Comparison of ENCODE assay signal across 25 mouse cellular contexts in genomic region chr14:57366724-57367123, GRCm38 (mm10). TPM values are rescaled to one million over a fixed set of nuclear protein-coding genes. Genes with fewer than 3 reads are reported as not detected.
DNase-seq lines count a peak whose midpoint lies in the region; ATAC-seq and TF ChIP-seq lines count a peak whose summit lies in the region.
"Had no signal": no experiment of that assay in that cellular context is flagged by ENCODE, and none has a peak within 500 bp of the region (broad histone marks: within the 10 kb centered on the region; RNA-seq: fewer than 3 reads in every experiment).

No protein-coding gene starts in this region.

- no peak overlapping the region for H3K4me2 ChIP-seq in kidney, embryonic 16.5 days (replicated peaks; ENCODE audit: low read depth, low read length)
- no peak overlapping the region for H3K4me2 ChIP-seq in intestine, embryonic 15.5 days (replicated peaks)
- H3K4me2 ChIP-seq: forebrain, embryonic 12.5 days; heart, embryonic 15.5 days; hindbrain, embryonic 12.5 days; lung, embryonic 14.5 days; midbrain, embryonic 12.5 days had no signal

- ATAC-seq in kidney, embryonic 16.5 days (ENCODE audit: low FRiP score, low TSS enrichment) = no peak
- peak; percentile 40 for ATAC-seq in intestine, embryonic 15.5 days
- peak; percentile 54; the same call in 1 of the 2 replicates for ATAC-seq in monocyte, adult 5-6 weeks (replicated peaks; ENCODE audit: insufficient number of reproducible peaks, low FRiP score, low TSS enrichment, poor library complexity, severe bottlenecking)
- ATAC-seq: forebrain, postnatal 0 days had no signal

- no peaks in the 10 kb centered on the region for H3K27me3 ChIP-seq in kidney, adult 2 months (replicated peaks; ENCODE audit: control insufficient read depth, insufficient read depth, low read length)
- H3K27me3 ChIP-seq in kidney, embryonic 16.5 days (ENCODE audit: insufficient read depth, low read length) = no peaks in the 10 kb centered on the region
- H3K27me3 ChIP-seq in intestine, embryonic 15.5 days (replicated peaks) = no peaks in the 10 kb centered on the region
- H3K27me3 ChIP-seq: heart, embryonic 15.5 days; hindbrain, embryonic 12.5 days; megakaryocyte, embryonic 14.5 days had no signal

- H3K4me3 ChIP-seq in kidney, adult 2 months (ENCODE audit: insufficient read depth, low read depth, low read length) = no peak overlapping the region
- H3K4me3 ChIP-seq in kidney, embryonic 16.5 days (ENCODE audit: low read length) = no peak overlapping the region
- no peak overlapping the region for H3K4me3 ChIP-seq in bone marrow, adult 2 months (replicated peaks; ENCODE audit: control insufficient read depth, low read depth, low read length)
- no peak overlapping the region for H3K4me3 ChIP-seq in intestine, embryonic 15.5 days (replicated peaks)
- H3K4me3 ChIP-seq: erythroblast, embryonic 14.5 days; forebrain, embryonic 12.5 days; heart, embryonic 15.5 days; hindbrain, embryonic 12.5 days; megakaryocyte, embryonic 14.5 days; midbrain, embryonic 12.5 days had no signal

- DNase-seq in kidney, adult 2 months = no peak
- DNase-seq in heart, postnatal 10 days = no peak
- no peak for DNase-seq in adipocyte (ENCODE audit: low spot score)
- no peak for DNase-seq in adrenal gland, adult 8-10 months
- DNase-seq: adrenal gland, postnatal 25 days; cerebellum, adult 2 months; cerebellum, postnatal 36 days; forebrain, postnatal 0 days; heart, postnatal 36 days; layer of hippocampus, postnatal 36 days; left cerebral cortex, postnatal 4 days; lung, embryonic 14.5 days; lung, postnatal 14 days; thymus, postnatal 4 days had no signal

- H3K27ac ChIP-seq in kidney, adult 2 months (ENCODE audit: insufficient read depth, low read depth, low read length) = peak overlapping the region; percentile 6; the same call in 1 of the 2 replicates
- H3K27ac ChIP-seq in kidney, embryonic 16.5 days (ENCODE audit: low read length) = no peak overlapping the region
- 0 out of 2 replicates have a peak overlapping the region, but pooled peaks have one; percentile 28 for H3K27ac ChIP-seq in bone marrow, adult 2 months (ENCODE audit: control insufficient read depth, insufficient read depth, low read depth, low read length, poor library complexity)
- peak overlapping the region; percentile 48; the same call in 1 of the 2 replicates for H3K27ac ChIP-seq in intestine, embryonic 15.5 days
- H3K27ac ChIP-seq: forebrain, embryonic 12.5 days; heart, embryonic 15.5 days; hindbrain, embryonic 12.5 days; liver, embryonic 14.5 days; midbrain, embryonic 12.5 days had no signal

- H3K4me1 ChIP-seq in kidney, adult 2 months (ENCODE audit: control insufficient read depth, insufficient read depth, low read length) = peaks cover 16% of the 10 kb centered on the region; the same call in 1 of the 2 replicates
- peaks cover 6% of the 10 kb centered on the region for H3K4me1 ChIP-seq in kidney, embryonic 16.5 days (ENCODE audit: insufficient read depth, low read length)
- no peaks in the 10 kb centered on the region for H3K4me1 ChIP-seq in bone marrow, adult 2 months (ENCODE audit: control insufficient read depth, insufficient read depth, low read length)
- peaks cover 9% of the 10 kb centered on the region; the same call in 1 of the 2 replicates for H3K4me1 ChIP-seq in intestine, embryonic 15.5 days (replicated peaks)
- H3K4me1 ChIP-seq: heart, embryonic 15.5 days; hindbrain, embryonic 12.5 days; megakaryocyte, embryonic 14.5 days; midbrain, embryonic 12.5 days had no signal

- WGBS in kidney, adult 2 months = 49% methylated on average over 5 of the region's 5 CpGs
- 63% methylated on average over 5 of the region's 5 CpGs for whole genome bisulfite sequencing in kidney, embryonic 16.5 days
- 43% methylated on average over 5 of the region's 5 CpGs for WGBS in bone marrow, adult 2 months
- WGBS in intestine, embryonic 15.5 days = 52% methylated on average over 5 of the region's 5 CpGs

- intact Hi-C loops in heart, postnatal 10 days (cut with DNase I) = no loop called here

- no peak for TF ChIP-seq POLR2A in kidney, adult 2 months (IDR thresholded peaks at IDR 0.05; ENCODE audit: low read depth, low read length)
- TF ChIP-seq POLR2A in bone marrow, adult 2 months (IDR thresholded peaks at IDR 0.05; ENCODE audit: borderline replicate concordance, control insufficient read depth, low read depth, low read length) = no peak

- H3K36me3 ChIP-seq in kidney, adult 2 months (ENCODE audit: control insufficient read depth, insufficient read depth, low read length) = no peaks in the 10 kb centered on the region
- no peaks in the 10 kb centered on the region for H3K36me3 ChIP-seq in kidney, embryonic 16.5 days (ENCODE audit: insufficient read depth, low read length)
- H3K36me3 ChIP-seq in intestine, embryonic 15.5 days = no peaks in the 10 kb centered on the region
- H3K36me3 ChIP-seq: forebrain, embryonic 12.5 days; heart, embryonic 15.5 days; hindbrain, embryonic 12.5 days; midbrain, embryonic 12.5 days had no signal

- TF ChIP-seq CTCF in kidney, adult 2 months (conservative IDR thresholded peaks at IDR 0.05; ENCODE audit: insufficient read depth, insufficient read length, low read depth, low read length) = no peak
- TF ChIP-seq CTCF in bone marrow, adult 2 months (IDR thresholded peaks at IDR 0.05; ENCODE audit: control insufficient read depth, insufficient read depth, low read length) = no peak

- H3K9me3 ChIP-seq in kidney, embryonic 16.5 days (ENCODE audit: low read length) = no peaks in the 10 kb centered on the region
- H3K9me3 ChIP-seq in intestine, embryonic 15.5 days = no peaks in the 10 kb centered on the region
- H3K9me3 ChIP-seq: forebrain, embryonic 12.5 days; heart, embryonic 15.5 days; hindbrain, embryonic 12.5 days; megakaryocyte, embryonic 14.5 days; midbrain, embryonic 12.5 days had no signal

- H3K9ac ChIP-seq in kidney, embryonic 16.5 days (replicated peaks; ENCODE audit: low read length) = no peak overlapping the region
- H3K9ac ChIP-seq in intestine, embryonic 15.5 days = no peak overlapping the region
- H3K9ac ChIP-seq: forebrain, embryonic 12.5 days; forebrain, postnatal 0 days; heart, embryonic 15.5 days; hindbrain, embryonic 12.5 days; liver, embryonic 14.5 days; lung, embryonic 14.5 days; midbrain, embryonic 12.5 days had no signal

RNA-seq across cellular contexts. Expression of gene Cryl1, which starts 31.6 kb away (rescaled TPM):
- 577 and 580 TPM in 2 replicates for polyA plus RNA-seq in kidney, adult 2 months (2012; rRNA removed)
- polyA plus RNA-seq in kidney, embryonic 16.5 days (2015; fragmentation: Nextera tagmentation; extraction: Ambion mirVana) = 41.4 and 49.7 TPM in 2 replicates
- 7.5 and 8.3 TPM in 2 replicates for polyA plus RNA-seq in bone marrow, adult 2 months (2011; ENCODE audit: insufficient read depth, insufficient read length, low replicate concordance, missing spikeins)
- 91.6 and 103 TPM in 2 replicates for polyA plus RNA-seq in intestine, embryonic 15.5 days (2015; fragmentation: Nextera tagmentation; extraction: Ambion mirVana)
- 5.0 to 8.0 TPM (median 5.3 TPM) in 3 replicates for total RNA-seq in monocyte, adult 5-6 weeks (2017)
- total RNA-seq in heart, postnatal 10 days (2021) = 10 to 100 TPM in 1 of 2 experiments, 1 to 10 TPM in 1; 8.3 to 10.1 TPM
- total RNA-seq in adrenal gland, adult 8-10 months (2022) = 10 to 100 TPM; 11.2 to 16.0 (median 12.6) TPM

RNA-seq across cellular contexts. Expression of gene Ift88, which starts 57.1 kb away (rescaled TPM):
- 5.9 and 6.7 TPM in 2 replicates for polyA plus RNA-seq in kidney, adult 2 months (2012; rRNA removed)
- 12.0 and 15.3 TPM in 2 replicates for polyA plus RNA-seq in kidney, embryonic 16.5 days (2015; fragmentation: Nextera tagmentation; extraction: Ambion mirVana)
- 0.99 and 3.9 TPM in 2 replicates for polyA plus RNA-seq in bone marrow, adult 2 months (2011; ENCODE audit: insufficient read depth, insufficient read length, low replicate concordance, missing spikeins)
- polyA plus RNA-seq in intestine, embryonic 15.5 days (2015; fragmentation: Nextera tagmentation; extraction: Ambion mirVana) = 9.4 and 11.9 TPM in 2 replicates
- total RNA-seq in monocyte, adult 5-6 weeks (2017) = 2.7 to 9.5 TPM (median 3.3 TPM) in 3 replicates
- total RNA-seq in heart, postnatal 10 days (2021) = 1 to 10 TPM; 4.5 to 5.1 TPM
- total RNA-seq in adrenal gland, adult 8-10 months (2022) = 10 to 100 TPM in 3 of 4 experiments, 1 to 10 TPM in 1; 9.2 to 16.4 (median 14.8) TPM
- polyA plus RNA-seq: erythroblast, embryonic 14.5 days had no signal
